Mouse (Mus musculus): ENCODE measurements at regions not wholly inside any gene's neighbourhood (a gene's known extent, or its start where the extent isn't known, plus 50 kb on each side); places are given as distances from the start of the nearest gene placed in this dataset.

GRCm38 (mm10) chr6:53147478-53147877 lies 79.0 kb upstream of the Jazf1 start:
- no peak for ATAC-seq (ENCODE audit: insufficient number of reproducible peaks, low FRiP score, low TSS enrichment)

- ATAC-seq (ENCODE audit: insufficient number of reproducible peaks, low FRiP score, low TSS enrichment): 0 out of 2 replicates have a peak, but pooled peaks have one; percentile 45
Observed at GRCm38 (mm10) chr6:53143846-53144584, 75.6 kb upstream of the Jazf1 start.

- ATAC-seq (ENCODE audit: insufficient number of reproducible peaks, low FRiP score, low TSS enrichment): no peak
Observed at GRCm38 (mm10) chr6:53134410-53134809, 66.0 kb upstream of the Jazf1 start.

- ATAC-seq (ENCODE audit: insufficient number of reproducible peaks, low FRiP score, low TSS enrichment): no peak
Observed at GRCm38 (mm10) chr6:53130717-53131330, 62.4 kb upstream of the Jazf1 start.

- no peak for ATAC-seq (ENCODE audit: insufficient number of reproducible peaks, low FRiP score, low TSS enrichment)
Observed at GRCm38 (mm10) chr6:53126776-53127175, 58.3 kb upstream of the Jazf1 start.

GRCm38 (mm10) chr6:53124800-53125450 lies 56.5 kb upstream of the Jazf1 start:
- no peak for ATAC-seq (ENCODE audit: insufficient number of reproducible peaks, low FRiP score, low TSS enrichment)

- ATAC-seq (ENCODE audit: insufficient number of reproducible peaks, low FRiP score, low TSS enrichment): no peak
Observed at GRCm38 (mm10) chr6:53120385-53120784, 52.0 kb upstream of the Jazf1 start.

Measured in cerebellum, adult (tissue).